Mouse (Mus musculus) embryonic facial prominence, embryonic 11.5 days (tissue): ENCODE data around the gene Polr2h. TPM values are rescaled to one million over a fixed set of nuclear protein-coding genes. Genes with fewer than 3 reads are reported as not detected.

Experiments used
- ATAC-seq: fragments of 200-750 bp; cut with Nextera tagmentation; replicated peaks from 2 replicates; pipeline ENCODE4 v1.8.0; 2017; ENCODE audit warnings: low read depth; ENCODE audit not compliant: insufficient number of reproducible peaks, low FRiP score, low TSS enrichment
- DNase-seq: peaks from one replicate; pipeline ENCODE4 v3.0.0-alpha.2; 2015; ENCODE audit warnings: low spot score
- H3K27ac ChIP-seq: fragments of 300-500 bp; sonication (generic); replicated peaks from 2 replicates; pipeline ENCODE4 v1.5.1; 2014; ENCODE audit warnings: mild to moderate bottlenecking, low read depth, low read length, control low read depth
- H3K27me3 ChIP-seq: fragments of 300-500 bp; sonication (generic); 2 replicates; pipeline ENCODE4 v1.6.1; 2014; ENCODE audit warnings: mild to moderate bottlenecking, low read length, moderate library complexity, mixed read lengths; ENCODE audit not compliant: control insufficient read depth, insufficient read depth
- H3K36me3 ChIP-seq: fragments of 300-500 bp; sonication (generic); replicated peaks from 2 replicates; pipeline ENCODE4 v1.6.1; 2014; ENCODE audit warnings: low read depth, mild to moderate bottlenecking, low read length, moderate library complexity, mixed read lengths; ENCODE audit not compliant: control insufficient read depth, insufficient read depth
- H3K4me1 ChIP-seq: fragments of 300-500 bp; sonication (generic); 2 replicates; pipeline ENCODE4 v1.6.1; 2014; ENCODE audit warnings: low read length, mixed read lengths; ENCODE audit not compliant: control insufficient read depth, insufficient read depth
- H3K4me2 ChIP-seq: fragments of 300-500 bp; sonication (generic); 2 replicates; pipeline ENCODE4 v1.6.1; 2014; ENCODE audit warnings: low read depth, mild to moderate bottlenecking, control low read depth, low read length, moderate library complexity
- H3K4me3 ChIP-seq: fragments of 300-500 bp; sonication (generic); 2 replicates; pipeline ENCODE4 v1.5.1; 2014; ENCODE audit warnings: low read depth, low read length, control low read depth
- H3K9ac ChIP-seq: fragments of 300-500 bp; sonication (generic); replicated peaks from 2 replicates; pipeline ENCODE4 v1.6.1; 2014; ENCODE audit warnings: mild to moderate bottlenecking, control low read depth, low read length
- H3K9me3 ChIP-seq: fragments of 300-500 bp; sonication (generic); replicated peaks from 2 replicates; pipeline ENCODE4 v1.6.1; 2016; ENCODE audit warnings: mild to moderate bottlenecking, low read length, inconsistent platforms, mixed read lengths; ENCODE audit not compliant: control insufficient read depth
- WGBS: fragments of 180-500 bp; shearing (Covaris S2); extraction: QIAGEN DNeasy Blood & Tissue Kit; methylation state at CpG from one replicate; pipeline ENCODE4 v1.1.7; 2014; 5-methylcytosine and 5-hydroxymethylcytosine counted together
- polyA plus RNA-seq: library from polyadenylated mRNA; unstranded; fragments of >200 nt; fragmentation: Nextera tagmentation; extraction: Ambion mirVana; gene quantifications from 2 replicates; pipeline ENCODE4 v1.2.1, GENCODE M21; 2014

The Polr2h gene
- polyA plus RNA-seq, 1 experiment from 2014 or later: 124 TPM

DNA sequence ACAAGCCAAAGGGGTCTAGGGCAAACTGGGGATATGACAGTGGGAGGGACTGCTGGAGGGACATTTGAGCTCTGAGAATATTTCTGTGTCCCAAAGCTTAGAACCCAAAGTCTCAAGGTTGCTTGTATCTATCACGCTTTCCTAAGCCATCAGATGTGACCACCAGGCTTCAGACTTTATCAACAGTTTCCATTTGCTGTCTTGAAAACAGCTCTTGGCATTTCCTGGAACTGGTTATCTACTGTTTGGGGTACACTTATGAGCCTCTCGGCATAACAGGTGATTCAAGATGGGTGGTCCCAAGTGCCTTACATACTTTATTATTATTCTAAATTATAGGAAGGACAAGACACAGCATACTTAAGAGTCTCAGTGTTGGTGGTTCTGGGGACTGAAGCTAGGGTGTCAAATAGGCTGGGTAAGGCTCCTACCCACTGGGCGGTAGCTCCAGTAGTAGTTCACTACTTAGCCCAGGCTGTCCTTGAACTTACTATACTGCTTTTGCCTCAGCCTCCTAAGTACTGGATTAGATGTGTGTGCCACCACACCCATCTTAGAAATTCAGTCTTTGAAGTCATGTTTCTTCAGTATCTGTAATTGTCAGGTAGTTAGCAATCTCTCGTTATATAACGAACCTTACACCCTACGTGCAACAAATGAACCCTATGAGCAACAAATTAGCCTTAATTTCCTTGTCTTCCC, 13.6 kb upstream of the Polr2h start:
- H3K9me3 ChIP-seq: no peaks in the 10 kb centered on the region
- WGBS: 88% methylated on average over 6 of the region's 6 CpGs
- DNase-seq (no peak), ATAC-seq (no peak)
- H3K4me2 ChIP-seq: no peak overlapping the region
- peaks cover 8% of the 10 kb centered on the region for H3K4me1 ChIP-seq
- no peaks in the 10 kb centered on the region for H3K27me3 ChIP-seq
- no peak overlapping the region for H3K4me3 ChIP-seq
- no peaks in the 10 kb centered on the region; the same call in none of the 2 replicates for H3K36me3 ChIP-seq
- H3K9ac ChIP-seq: no peak overlapping the region
- no peak overlapping the region for H3K27ac ChIP-seq

DNA sequence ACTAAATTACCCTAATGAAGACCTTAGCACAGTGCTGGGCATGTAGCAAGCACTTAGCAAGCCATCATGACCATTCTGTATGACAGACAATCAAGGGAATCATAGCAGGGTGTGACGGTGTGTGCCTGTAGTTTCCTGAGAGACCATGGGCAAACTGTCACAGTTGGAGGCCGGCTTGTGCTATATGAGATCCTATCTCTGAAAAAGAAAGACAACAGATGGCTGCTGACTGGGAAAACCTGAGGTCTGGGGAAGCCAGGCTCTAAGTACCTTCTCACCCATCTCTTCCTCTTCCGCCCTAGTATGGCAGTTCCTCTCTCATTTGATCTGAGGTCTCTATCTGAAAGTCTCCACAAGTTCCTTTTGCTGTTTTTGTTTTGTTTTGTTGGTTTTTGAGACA, 11.7 kb upstream of the Polr2h start:
- no peaks in the 10 kb centered on the region; the same call in none of the 2 replicates for H3K36me3 ChIP-seq
- 83% methylated on average over 3 of the region's 3 CpGs for WGBS
- H3K4me1 ChIP-seq: peaks cover 8% of the 10 kb centered on the region

DNA sequence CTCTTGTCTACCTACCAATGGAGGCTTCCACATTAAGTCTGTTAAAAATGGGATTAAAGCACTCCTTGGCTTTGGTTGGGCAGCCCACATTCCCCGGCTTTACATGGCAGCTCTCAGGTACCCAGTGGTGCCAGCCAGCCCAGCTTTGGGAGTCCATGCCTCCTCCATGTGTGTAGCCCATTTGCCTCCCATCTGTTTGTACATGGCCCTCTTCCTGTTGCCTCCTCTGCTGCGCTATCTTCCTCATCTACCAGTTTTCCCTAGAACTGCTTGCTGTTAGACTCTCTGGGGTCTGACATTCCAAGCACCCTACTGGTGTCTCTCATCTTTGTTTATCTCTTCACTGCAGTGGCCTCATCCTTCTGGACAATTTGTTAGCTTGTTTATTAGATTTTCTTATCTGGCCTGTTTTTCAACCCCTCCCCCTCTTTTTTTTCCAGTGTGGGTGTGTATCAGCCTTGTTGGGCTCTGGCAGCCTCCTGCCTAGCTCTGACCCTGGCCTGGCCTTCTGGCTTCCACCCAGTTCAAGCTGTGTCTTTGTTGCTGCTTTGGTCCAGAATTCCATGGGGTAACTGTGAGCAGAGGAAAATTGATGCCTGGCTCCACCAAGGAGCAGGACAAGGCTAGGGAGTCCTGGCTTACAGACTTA, 10.9 kb upstream of the Polr2h start:
- H3K9me3 ChIP-seq: no peaks in the 10 kb centered on the region
- no peak overlapping the region for H3K4me2 ChIP-seq
- H3K4me1 ChIP-seq: peaks cover 5% of the 10 kb centered on the region
- no peak overlapping the region for H3K9ac ChIP-seq
- no peak overlapping the region for H3K4me3 ChIP-seq
- DNase-seq (no peak), ATAC-seq (no peak)
- no peaks in the 10 kb centered on the region for H3K27me3 ChIP-seq
- no peaks in the 10 kb centered on the region; the same call in none of the 2 replicates for H3K36me3 ChIP-seq
- no peak overlapping the region for H3K27ac ChIP-seq
- 98% methylated on average over 2 of the region's 2 CpGs for WGBS

More for the DNA sequence above, 11.7 kb upstream of the Polr2h start:
- no peak overlapping the region for H3K27ac ChIP-seq
- H3K9ac ChIP-seq: no peak overlapping the region
- H3K9me3 ChIP-seq: no peaks in the 10 kb centered on the region
- no peaks in the 10 kb centered on the region for H3K27me3 ChIP-seq
- no peak overlapping the region for H3K4me3 ChIP-seq
- no peak overlapping the region for H3K4me2 ChIP-seq
- no peak for DNase-seq
- ATAC-seq: no peak

GRCm38 (mm10) chr16:20708220-20708938, 9.1 kb upstream of the Polr2h start:
- no peaks in the 10 kb centered on the region for H3K4me1 ChIP-seq
- WGBS: 92% methylated on average over 21 of the region's 21 CpGs
- H3K27me3 ChIP-seq: no peaks in the 10 kb centered on the region
- no peaks in the 10 kb centered on the region for H3K9me3 ChIP-seq
- DNase-seq (no peak), ATAC-seq (peak; percentile 31; the same call in 1 of the 2 replicates)
- H3K9ac ChIP-seq: no peak overlapping the region
- no peak overlapping the region for H3K27ac ChIP-seq
- no peak overlapping the region for H3K4me2 ChIP-seq
- peaks cover 3% of the 10 kb centered on the region for H3K36me3 ChIP-seq
- no peak overlapping the region for H3K4me3 ChIP-seq

DNA sequence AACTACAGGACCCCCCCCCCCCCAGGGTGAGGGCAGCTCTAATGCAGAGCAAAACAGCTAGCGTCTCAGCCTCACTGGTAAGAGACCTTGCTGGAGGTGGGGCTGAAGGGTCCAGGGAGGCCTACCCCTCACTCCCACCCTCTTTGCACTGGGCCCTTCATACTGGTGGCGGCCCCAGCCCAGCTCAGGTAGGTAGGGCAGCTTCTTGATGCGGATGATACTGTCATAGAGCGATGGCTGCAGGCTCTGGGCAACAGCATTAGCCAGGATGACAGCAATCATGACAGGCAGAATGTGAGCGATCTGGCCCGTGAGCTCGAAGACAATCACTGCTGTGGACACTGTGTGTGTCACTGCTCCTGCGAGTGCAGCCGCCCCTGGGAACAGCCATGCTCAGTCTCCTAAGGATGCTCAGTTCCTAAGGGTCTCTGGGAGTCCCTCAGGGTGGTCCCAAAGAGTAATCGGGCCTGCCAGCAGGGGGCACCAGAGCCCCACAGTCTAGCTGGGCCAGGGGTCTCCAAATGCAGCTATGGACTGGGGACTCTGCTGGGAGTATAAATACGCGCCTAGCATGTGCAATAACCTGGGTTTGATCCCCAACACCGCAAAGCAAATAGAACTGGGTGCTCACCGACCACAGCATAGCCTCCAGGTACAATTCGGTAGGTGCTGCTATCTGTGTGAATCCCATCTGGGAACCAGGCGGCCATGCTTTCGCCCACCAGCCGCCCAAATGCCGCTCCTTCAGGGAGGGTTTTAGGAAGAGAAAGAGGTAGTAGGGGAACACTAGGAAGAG, 8.3 kb upstream of the Polr2h start:
- no peak overlapping the region for H3K4me2 ChIP-seq
- H3K4me1 ChIP-seq: no peaks in the 10 kb centered on the region
- WGBS: 75% methylated on average over 19 of the region's 19 CpGs
- peaks cover 3% of the 10 kb centered on the region for H3K36me3 ChIP-seq
- no peak overlapping the region for H3K27ac ChIP-seq
- H3K27me3 ChIP-seq: no peaks in the 10 kb centered on the region
- H3K4me3 ChIP-seq: no peak overlapping the region
- ATAC-seq (peak; percentile 66), DNase-seq (peak; percentile 81)
- H3K9ac ChIP-seq: no peak overlapping the region; the same call in 1 of the 2 replicates
- H3K9me3 ChIP-seq: no peaks in the 10 kb centered on the region

- WGBS: 93% methylated on average over 11 of the region's 11 CpGs
- ATAC-seq (no peak), DNase-seq (no peak)
- H3K9ac ChIP-seq: no peak overlapping the region
- no peaks in the 10 kb centered on the region for H3K9me3 ChIP-seq
- peaks cover 3% of the 10 kb centered on the region for H3K36me3 ChIP-seq
- no peaks in the 10 kb centered on the region for H3K27me3 ChIP-seq
- peaks cover 4% of the 10 kb centered on the region; the same call in 1 of the 2 replicates for H3K4me1 ChIP-seq
- no peak overlapping the region for H3K4me3 ChIP-seq
- no peak overlapping the region for H3K27ac ChIP-seq
- H3K4me2 ChIP-seq: no peak overlapping the region
Observed at GRCm38 (mm10) chr16:20710370-20710769, 7.1 kb upstream of the Polr2h start.

DNA sequence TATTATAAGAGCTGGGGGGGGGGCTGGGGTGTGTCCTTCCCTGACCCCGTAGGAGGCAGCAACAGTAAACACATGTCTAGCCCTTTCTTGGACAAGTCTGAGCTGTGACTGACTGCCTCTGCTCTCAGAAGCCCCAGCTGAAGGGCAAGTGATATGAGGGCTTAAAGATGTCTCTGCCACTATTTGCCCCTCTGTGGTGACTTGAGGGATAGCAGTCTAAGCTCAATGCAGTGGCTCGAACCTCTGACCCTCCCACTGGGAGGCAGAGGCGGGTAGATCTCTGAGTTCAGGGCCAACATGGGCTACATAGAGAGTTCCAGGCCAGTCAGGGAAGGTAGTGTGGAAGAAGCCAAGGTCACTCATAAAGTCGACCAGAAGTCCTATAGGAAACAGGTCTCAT, 6.7 kb upstream of the Polr2h start:
- Histone ChIP-seq H3K4me2 (no peak overlapping the region), H3K9me3 (no peaks in the 10 kb centered on the region), H3K4me1 (peaks cover 4% of the 10 kb centered on the region; the same call in 1 of the 2 replicates), H3K27me3 (no peaks in the 10 kb centered on the region), H3K9ac (no peak overlapping the region), H3K4me3 (no peak overlapping the region), H3K36me3 (peaks cover 3% of the 10 kb centered on the region), H3K27ac (no peak overlapping the region)
- no peak for ATAC-seq
- no peak for DNase-seq
- WGBS: 93% methylated on average over 4 of the region's 4 CpGs
